Mouse (Mus musculus): ENCODE measurements at regions not wholly inside any gene's neighbourhood (a gene's known extent, or its start where the extent isn't known, plus 50 kb on each side); places are given as distances from the start of the nearest gene placed in this dataset.
A peak's percentile ranks its signal among the peaks of the same experiment; 100 is the strongest.

GRCm38 (mm10) chr15:24878846-24879245, 534.7 kb downstream of the Basp1 start:
- H3K27me3 ChIP-seq (ENCODE audit: control insufficient read depth, insufficient read depth, low read length): no peaks in the 10 kb centered on the region
- no peaks in the 10 kb centered on the region for H3K9me3 ChIP-seq (ENCODE audit: control insufficient read depth, low read length)
- no peak overlapping the region for H3K9ac ChIP-seq (ENCODE audit: low read length)
- H3K27ac ChIP-seq (ENCODE audit: low read depth, low read length): no peak overlapping the region
- H3K36me3 ChIP-seq (ENCODE audit: control insufficient read depth, insufficient read depth, low read length): no peaks in the 10 kb centered on the region
- WGBS: 27% methylated on average over 1 of the region's 1 CpGs
- ATAC-seq (ENCODE audit: low FRiP score) (peak; percentile 67; the same call in 1 of the 2 replicates), DNase-seq (ENCODE audit: low spot score, missing footprints) (no peak)
- H3K4me1 ChIP-seq (ENCODE audit: control insufficient read depth, insufficient read depth, low read length): 0 out of 2 replicates have a peak, but pooled peaks cover 3% of the 10 kb centered on the region
- H3K4me2 ChIP-seq: no peak overlapping the region
- no peak overlapping the region for H3K4me3 ChIP-seq (ENCODE audit: low read depth, low read length)

- DNase-seq (ENCODE audit: low spot score, missing footprints) (peak; percentile 84), ATAC-seq (ENCODE audit: low FRiP score) (peak; percentile 86)
- Histone ChIP-seq H3K27ac (ENCODE audit: low read depth, low read length) (peak overlapping the region; percentile 57; the same call in 1 of the 2 replicates), H3K9ac (ENCODE audit: low read length) (0 out of 2 replicates have a peak overlapping the region, but pooled peaks have one; percentile 12), H3K36me3 (ENCODE audit: control insufficient read depth, insufficient read depth, low read length) (no peaks in the 10 kb centered on the region), H3K4me2 (no peak overlapping the region), H3K4me3 (ENCODE audit: low read depth, low read length) (no peak overlapping the region), H3K9me3 (ENCODE audit: control insufficient read depth, low read length) (no peaks in the 10 kb centered on the region), H3K4me1 (ENCODE audit: control insufficient read depth, insufficient read depth, low read length) (0 out of 2 replicates have a peak, but pooled peaks cover 3% of the 10 kb centered on the region), H3K27me3 (ENCODE audit: control insufficient read depth, insufficient read depth, low read length) (no peaks in the 10 kb centered on the region)
- 64% methylated on average over 6 of the region's 6 CpGs for WGBS
These were observed 535.6 kb downstream of the Basp1 start for GRCm38 (mm10) chr15:24877711-24878598.

GRCm38 (mm10) chr15:24876157-24876731, 537.3 kb downstream of the Basp1 start:
- no peak overlapping the region for H3K9ac ChIP-seq (ENCODE audit: low read length)
- no peak for ATAC-seq (ENCODE audit: low FRiP score)
- no peak overlapping the region for H3K4me2 ChIP-seq
- DNase-seq (ENCODE audit: low spot score, missing footprints): no peak
- H3K27ac ChIP-seq (ENCODE audit: low read depth, low read length): no peak overlapping the region
- no peaks in the 10 kb centered on the region for H3K36me3 ChIP-seq (ENCODE audit: control insufficient read depth, insufficient read depth, low read length)
- 0 out of 2 replicates have a peak, but pooled peaks cover 3% of the 10 kb centered on the region for H3K4me1 ChIP-seq (ENCODE audit: control insufficient read depth, insufficient read depth, low read length)
- H3K4me3 ChIP-seq (ENCODE audit: low read depth, low read length): no peak overlapping the region
- no peaks in the 10 kb centered on the region for H3K27me3 ChIP-seq (ENCODE audit: control insufficient read depth, insufficient read depth, low read length)
- WGBS: 87% methylated on average over 5 of the region's 5 CpGs
- H3K9me3 ChIP-seq (ENCODE audit: control insufficient read depth, low read length): no peaks in the 10 kb centered on the region

GRCm38 (mm10) chr15:24840271-24840670, 573.3 kb downstream of the Basp1 start:
- Histone ChIP-seq H3K4me2 (no peak overlapping the region), H3K4me1 (ENCODE audit: control insufficient read depth, insufficient read depth, low read length) (no peaks in the 10 kb centered on the region), H3K27me3 (ENCODE audit: control insufficient read depth, insufficient read depth, low read length) (no peaks in the 10 kb centered on the region), H3K9me3 (ENCODE audit: control insufficient read depth, low read length) (no peaks in the 10 kb centered on the region), H3K4me3 (ENCODE audit: low read depth, low read length) (no peak overlapping the region), H3K27ac (ENCODE audit: low read depth, low read length) (no peak overlapping the region), H3K36me3 (ENCODE audit: control insufficient read depth, insufficient read depth, low read length) (no peaks in the 10 kb centered on the region), H3K9ac (ENCODE audit: low read length) (no peak overlapping the region)
- ATAC-seq (ENCODE audit: low FRiP score): no peak
- no peak for DNase-seq (ENCODE audit: low spot score, missing footprints)
- WGBS: 79% methylated on average over 2 of the region's 2 CpGs

- Histone ChIP-seq H3K27me3 (ENCODE audit: control insufficient read depth, insufficient read depth, low read length) (no peaks in the 10 kb centered on the region), H3K27ac (ENCODE audit: low read depth, low read length) (no peak overlapping the region), H3K9ac (ENCODE audit: low read length) (no peak overlapping the region), H3K4me1 (ENCODE audit: control insufficient read depth, insufficient read depth, low read length) (no peaks in the 10 kb centered on the region), H3K36me3 (ENCODE audit: control insufficient read depth, insufficient read depth, low read length) (no peaks in the 10 kb centered on the region), H3K9me3 (ENCODE audit: control insufficient read depth, low read length) (no peaks in the 10 kb centered on the region), H3K4me3 (ENCODE audit: low read depth, low read length) (no peak overlapping the region), H3K4me2 (no peak overlapping the region)
- DNase-seq (ENCODE audit: low spot score, missing footprints) (no peak), ATAC-seq (ENCODE audit: low FRiP score) (no peak)
- WGBS: 91% methylated on average over 7 of the region's 7 CpGs
These were observed 575.2 kb downstream of the Basp1 start for GRCm38 (mm10) chr15:24838390-24838789.

- Histone ChIP-seq H3K27ac (ENCODE audit: low read depth, low read length) (no peak overlapping the region), H3K9ac (ENCODE audit: low read length) (no peak overlapping the region), H3K36me3 (ENCODE audit: control insufficient read depth, insufficient read depth, low read length) (no peaks in the 10 kb centered on the region), H3K9me3 (ENCODE audit: control insufficient read depth, low read length) (no peaks in the 10 kb centered on the region), H3K27me3 (ENCODE audit: control insufficient read depth, insufficient read depth, low read length) (no peaks in the 10 kb centered on the region), H3K4me3 (ENCODE audit: low read depth, low read length) (no peak overlapping the region), H3K4me1 (ENCODE audit: control insufficient read depth, insufficient read depth, low read length) (no peaks in the 10 kb centered on the region), H3K4me2 (no peak overlapping the region)
- WGBS: 82% methylated on average over 1 of the region's 1 CpGs
- ATAC-seq (ENCODE audit: low FRiP score): no peak
- DNase-seq (ENCODE audit: low spot score, missing footprints): no peak
These were observed 585.7 kb downstream of the Basp1 start for GRCm38 (mm10) chr15:24827881-24828280.

- Histone ChIP-seq H3K27me3 (ENCODE audit: control insufficient read depth, insufficient read depth, low read length) (no peaks in the 10 kb centered on the region), H3K9me3 (ENCODE audit: control insufficient read depth, low read length) (no peaks in the 10 kb centered on the region), H3K36me3 (ENCODE audit: control insufficient read depth, insufficient read depth, low read length) (no peaks in the 10 kb centered on the region), H3K27ac (ENCODE audit: low read depth, low read length) (no peak overlapping the region), H3K9ac (ENCODE audit: low read length) (no peak overlapping the region), H3K4me2 (no peak overlapping the region), H3K4me3 (ENCODE audit: low read depth, low read length) (no peak overlapping the region), H3K4me1 (ENCODE audit: control insufficient read depth, insufficient read depth, low read length) (no peaks in the 10 kb centered on the region)
- DNase-seq (ENCODE audit: low spot score, missing footprints): no peak
- ATAC-seq (ENCODE audit: low FRiP score): no peak
These were observed 586.3 kb downstream of the Basp1 start for GRCm38 (mm10) chr15:24827259-24827658.

- DNase-seq (ENCODE audit: low spot score, missing footprints) (no peak), ATAC-seq (ENCODE audit: low FRiP score) (no peak)
- Histone ChIP-seq H3K4me1 (ENCODE audit: control insufficient read depth, insufficient read depth, low read length) (no peaks in the 10 kb centered on the region), H3K4me3 (ENCODE audit: low read depth, low read length) (no peak overlapping the region), H3K27ac (ENCODE audit: low read depth, low read length) (no peak overlapping the region), H3K27me3 (ENCODE audit: control insufficient read depth, insufficient read depth, low read length) (no peaks in the 10 kb centered on the region), H3K9ac (ENCODE audit: low read length) (no peak overlapping the region), H3K36me3 (ENCODE audit: control insufficient read depth, insufficient read depth, low read length) (no peaks in the 10 kb centered on the region), H3K9me3 (ENCODE audit: control insufficient read depth, low read length) (no peaks in the 10 kb centered on the region), H3K4me2 (no peak overlapping the region)
- WGBS: 69% methylated on average over 1 of the region's 1 CpGs
These were observed 616.7 kb downstream of the Basp1 start for GRCm38 (mm10) chr15:24796836-24797235.

GRCm38 (mm10) chr15:24793381-24793780, 620.2 kb downstream of the Basp1 start:
- DNase-seq (ENCODE audit: low spot score, missing footprints): no peak
- H3K9me3 ChIP-seq (ENCODE audit: control insufficient read depth, low read length): no peaks in the 10 kb centered on the region
- H3K4me2 ChIP-seq: no peak overlapping the region
- WGBS: 85% methylated on average over 4 of the region's 4 CpGs
- no peak overlapping the region for H3K4me3 ChIP-seq (ENCODE audit: low read depth, low read length)
- no peak overlapping the region for H3K27ac ChIP-seq (ENCODE audit: low read depth, low read length)
- H3K4me1 ChIP-seq (ENCODE audit: control insufficient read depth, insufficient read depth, low read length): no peaks in the 10 kb centered on the region
- H3K27me3 ChIP-seq (ENCODE audit: control insufficient read depth, insufficient read depth, low read length): no peaks in the 10 kb centered on the region
- no peaks in the 10 kb centered on the region for H3K36me3 ChIP-seq (ENCODE audit: control insufficient read depth, insufficient read depth, low read length)
- no peak for ATAC-seq (ENCODE audit: low FRiP score)
- no peak overlapping the region for H3K9ac ChIP-seq (ENCODE audit: low read length)

All from midbrain, embryonic 11.5 days (tissue).